Mouse (Mus musculus) liver, embryonic 14.5 days (tissue): Measurements from ENCODE around the gene Numa1.

Experiments
- CTCF ChIP-seq: IDR thresholded peaks from 2 replicates; pipeline ENCODE4 v1.5.1; 2016; ENCODE audit warnings: antibody characterized with exemption, low read depth, control low read depth
- EP300 ChIP-seq: IDR thresholded peaks from 2 replicates; pipeline ENCODE4 v1.6.1; 2016; ENCODE audit warnings: antibody characterized with exemption, low read depth

- TF ChIP-seq EP300, result no peak
- no peak for TF ChIP-seq CTCF
These were observed 36.0 kb downstream of the Numa1 start for GRCm38 (mm10) chr7:101969694-101970428.
